Mouse (Mus musculus) liver, postnatal 0 days (tissue): ENCODE measurements around the gene Guk1. TPM values are rescaled to one million over a fixed set of nuclear protein-coding genes. Genes with fewer than 3 reads are reported as not detected.

Source experiments
- ATAC-seq: fragments of 200-750 bp; cut with Nextera tagmentation; 2 replicates; pipeline ENCODE4 v1.8.0; 2017; ENCODE audit warnings: mild to moderate bottlenecking, moderate library complexity
- DNase-seq: peaks from one replicate; pipeline ENCODE4 v3.0.0-alpha.2; 2016
- H3K27ac ChIP-seq: fragments of 300-500 bp; sonication (generic); 2 replicates; pipeline ENCODE4 v1.5.1; 2014; ENCODE audit warnings: antibody characterized with exemption, moderate library complexity, mild to moderate bottlenecking, low read depth
- H3K27me3 ChIP-seq: fragments of 300-500 bp; sonication (generic); 2 replicates; pipeline ENCODE4 v1.6.1; 2014; ENCODE audit warnings: low read length, control low read depth, mixed read lengths; ENCODE audit not compliant: insufficient read depth
- H3K36me3 ChIP-seq: fragments of 300-500 bp; sonication (generic); replicated peaks from 2 replicates; pipeline ENCODE4 v1.6.1; 2014; ENCODE audit warnings: mild to moderate bottlenecking, control low read depth, low read length, moderate library complexity, mixed read lengths; ENCODE audit not compliant: insufficient read depth
- H3K4me1 ChIP-seq: fragments of 300-500 bp; sonication (generic); 2 replicates; pipeline ENCODE4 v1.6.1; 2014; ENCODE audit warnings: antibody characterized with exemption, mild to moderate bottlenecking, control low read depth; ENCODE audit not compliant: insufficient read depth
- H3K4me2 ChIP-seq: fragments of 300-500 bp; sonication (generic); 2 replicates; pipeline ENCODE4 v1.6.1; 2014; ENCODE audit warnings: low read depth, mild to moderate bottlenecking, low read length, moderate library complexity, mixed read lengths
- H3K4me3 ChIP-seq: fragments of 300-500 bp; sonication (generic); 2 replicates; pipeline ENCODE4 v1.5.1; 2014; ENCODE audit warnings: low read depth, low read length
- H3K9ac ChIP-seq: fragments of 300-500 bp; sonication (generic); replicated peaks from 2 replicates; pipeline ENCODE4 v1.6.1; 2014; ENCODE audit warnings: mild to moderate bottlenecking, moderate library complexity
- H3K9me3 ChIP-seq: fragments of 300-500 bp; sonication (generic); 2 replicates; pipeline ENCODE4 v1.6.1; 2016; ENCODE audit warnings: mild to moderate bottlenecking, control low read depth, low read length, mixed read lengths
- CTCF ChIP-seq: sonication (generic); IDR thresholded peaks from 2 replicates; pipeline ENCODE4 v1.5.1; 2016; ENCODE audit warnings: antibody characterized with exemption, low read depth
- EP300 ChIP-seq: IDR thresholded peaks from 2 replicates; pipeline ENCODE4 v1.6.1; 2016; ENCODE audit warnings: antibody characterized with exemption, low read depth, mild to moderate bottlenecking
- WGBS: fragments of 180-500 bp; shearing (Covaris S2); extraction: QIAGEN DNeasy Blood & Tissue Kit; methylation state at CpG from one replicate; pipeline ENCODE4 v1.1.7; 2014; ENCODE audit not compliant: insufficient replicate concordance; 5-methylcytosine and 5-hydroxymethylcytosine counted together
- polyA plus RNA-seq: library from polyadenylated mRNA; unstranded; fragments of >200 nt; fragmentation: Nextera tagmentation; extraction: Ambion mirVana; gene quantifications from 2 replicates; pipeline ENCODE4 v1.2.1, GENCODE M21; 2015

Guk1 gene
- polyA plus RNA-seq, 1 experiment from 2014 or later: 59.5 TPM

- H3K9ac ChIP-seq: no peak overlapping the region
- no peak for ATAC-seq
These were observed 4.3 kb downstream of the Guk1 start for GRCm38 (mm10) chr11:59187706-59188105.

GRCm38 (mm10) chr11:59185490-59185889 is 6.5 kb downstream of the Guk1 start:
- WGBS: 86% methylated on average over 5 of the region's 5 CpGs
- Histone ChIP-seq H3K4me1 (peaks cover 17% of the 10 kb centered on the region; the same call in 1 of the 2 replicates), H3K4me2 (no peak overlapping the region), H3K4me3 (no peak overlapping the region), H3K27me3 (no peaks in the 10 kb centered on the region), H3K36me3 (peaks cover 15% of the 10 kb centered on the region; the same call in 1 of the 2 replicates), H3K27ac (no peak overlapping the region), H3K9ac (no peak overlapping the region), H3K9me3 (no peaks in the 10 kb centered on the region)
- ATAC-seq: no peak
- no peak for TF ChIP-seq CTCF
- TF ChIP-seq EP300: no peak
- no peak for DNase-seq

More at GRCm38 (mm10) chr11:59187706-59188105, 4.3 kb downstream of the Guk1 start:
- Histone ChIP-seq H3K4me3 (no peak overlapping the region), H3K27ac (no peak overlapping the region), H3K9me3 (no peaks in the 10 kb centered on the region), H3K4me1 (peaks cover 25% of the 10 kb centered on the region), H3K4me2 (no peak overlapping the region), H3K27me3 (no peaks in the 10 kb centered on the region), H3K36me3 (peaks cover 15% of the 10 kb centered on the region; the same call in 1 of the 2 replicates)
- no peak for TF ChIP-seq CTCF
- DNase-seq: no peak
- WGBS: 73% methylated on average over 6 of the region's 6 CpGs

GRCm38 (mm10) chr11:59183821-59184220 is 8.2 kb downstream of the Guk1 start:
- DNase-seq: peak; percentile 74
- Histone ChIP-seq H3K36me3 (peaks cover 15% of the 10 kb centered on the region; the same call in 1 of the 2 replicates), H3K9ac (no peak overlapping the region), H3K9me3 (no peaks in the 10 kb centered on the region), H3K27ac (peak overlapping the region; percentile 46), H3K4me3 (no peak overlapping the region), H3K4me2 (no peak overlapping the region), H3K4me1 (peaks cover 12% of the 10 kb centered on the region; the same call in 1 of the 2 replicates), H3K27me3 (no peaks in the 10 kb centered on the region)
- peak; percentile 75 for ATAC-seq
- WGBS: 36% methylated on average over 3 of the region's 3 CpGs
- no peak for TF ChIP-seq EP300
- peak; percentile 93 for TF ChIP-seq CTCF

- Histone ChIP-seq H3K27ac (peak within 1 kb of the TSS; percentile 46), H3K4me2 (no peak within 1 kb of the TSS), H3K4me1 (peaks cover 12% of the 10 kb centered on the region; the same call in 1 of the 2 replicates), H3K36me3 (peaks cover 15% of the 10 kb centered on the region; the same call in 1 of the 2 replicates), H3K4me3 (no peak within 1 kb of the TSS), H3K9me3 (no peaks in the 10 kb centered on the region), H3K9ac (no peak within 1 kb of the TSS), H3K27me3 (peaks cover 7% of the 10 kb centered on the region)
- DNase-seq (no peak), ATAC-seq (no peak)
- no peak for TF ChIP-seq EP300
- WGBS: 54% methylated on average over 3 of the region's 3 CpGs
These were observed 9.1 kb downstream of the Guk1 start, which contains the start of gene Gjc2 for GRCm38 (mm10) chr11:59182864-59183331. Gene Gjc2 (minus strand): TSS chr11:59183213.

- peaks cover 6% of the 10 kb centered on the region; the same call in 1 of the 2 replicates for H3K4me1 ChIP-seq
- no peak for TF ChIP-seq CTCF
- TF ChIP-seq EP300: no peak
- peaks cover 46% of the 10 kb centered on the region for H3K27me3 ChIP-seq
- no peak overlapping the region for H3K4me3 ChIP-seq
- H3K27ac ChIP-seq: no peak overlapping the region
- H3K9ac ChIP-seq: no peak overlapping the region
- no peak for DNase-seq
- WGBS: 11% methylated on average over 30 of the region's 34 CpGs
- ATAC-seq: no peak
- no peaks in the 10 kb centered on the region for H3K9me3 ChIP-seq
- H3K4me2 ChIP-seq: no peak overlapping the region
- no peaks in the 10 kb centered on the region for H3K36me3 ChIP-seq
These were observed 15.1 kb downstream of the Guk1 start for GRCm38 (mm10) chr11:59176921-59177320.

- H3K27ac ChIP-seq: no peak overlapping the region
- ATAC-seq (no peak), DNase-seq (no peak)
- H3K4me1 ChIP-seq: peaks cover 6% of the 10 kb centered on the region; the same call in 1 of the 2 replicates
- TF ChIP-seq EP300: no peak
- no peak for TF ChIP-seq CTCF
- 5% methylated on average over 48 of the region's 48 CpGs for WGBS
- H3K9ac ChIP-seq: no peak overlapping the region
- H3K36me3 ChIP-seq: no peaks in the 10 kb centered on the region
- no peak overlapping the region for H3K4me3 ChIP-seq
- no peak overlapping the region for H3K4me2 ChIP-seq
- no peaks in the 10 kb centered on the region for H3K9me3 ChIP-seq
- H3K27me3 ChIP-seq: peaks cover 46% of the 10 kb centered on the region
These were observed 15.5 kb downstream of the Guk1 start for GRCm38 (mm10) chr11:59176475-59176874.
